ENCODE assay signal across 9 mouse cellular contexts in the genomic region with DNA sequence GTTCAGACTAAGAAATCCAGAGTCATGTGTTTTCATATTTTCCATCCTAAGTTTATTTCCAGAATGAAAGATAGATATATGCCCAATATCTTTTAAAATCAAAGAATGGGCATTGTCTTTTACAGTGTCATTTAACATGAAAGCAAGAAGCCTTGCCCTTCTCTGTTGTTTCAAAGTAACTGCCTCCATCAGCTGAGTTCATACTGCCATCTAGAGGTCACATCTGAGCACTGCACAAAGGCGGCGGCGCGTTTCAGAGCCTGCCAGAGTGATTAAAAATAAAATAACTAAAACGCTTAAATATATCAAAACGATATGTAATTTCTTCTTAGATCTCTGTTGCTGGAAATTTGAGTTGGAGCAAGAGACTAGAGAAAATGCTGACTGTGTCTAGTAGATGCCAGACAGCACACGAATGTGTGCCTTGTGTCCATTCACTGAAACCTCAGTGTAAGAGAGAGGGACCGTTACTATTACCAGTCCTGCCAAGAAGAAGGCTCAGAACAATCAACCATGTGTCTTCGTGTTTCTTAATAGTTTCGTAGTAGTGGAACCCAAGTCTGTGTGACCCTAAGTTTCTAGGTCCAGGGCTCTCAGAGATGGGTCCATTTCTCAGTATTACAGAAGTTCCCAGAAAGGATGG.
DNase-seq lines count a peak whose midpoint lies in the region; ATAC-seq and TF ChIP-seq lines count a peak whose summit lies in the region.
"Had no signal": no experiment of that assay in that cellular context is flagged by ENCODE, and none has a peak within 500 bp of the region (broad histone marks: within the 10 kb centered on the region; RNA-seq: fewer than 3 reads in every experiment).

No protein-coding gene starts in this region.

- no peaks in the 10 kb centered on the region for H3K36me3 ChIP-seq in kidney, embryonic 15.5 days
- H3K36me3 ChIP-seq in forebrain, embryonic 10.5 days (replicated peaks) = no peaks in the 10 kb centered on the region
- H3K36me3 ChIP-seq in hindbrain, embryonic 12.5 days = no peaks in the 10 kb centered on the region
- no peaks in the 10 kb centered on the region for H3K36me3 ChIP-seq in midbrain, embryonic 15.5 days (replicated peaks)
- H3K36me3 ChIP-seq: embryonic facial prominence, embryonic 12.5 days had no signal

- no peaks in the 10 kb centered on the region for H3K9me3 ChIP-seq in kidney, embryonic 15.5 days (replicated peaks)
- H3K9me3 ChIP-seq in forebrain, embryonic 10.5 days = no peaks in the 10 kb centered on the region
- H3K9me3 ChIP-seq in hindbrain, embryonic 12.5 days (replicated peaks) = no peaks in the 10 kb centered on the region
- no peaks in the 10 kb centered on the region for H3K9me3 ChIP-seq in midbrain, embryonic 15.5 days
- H3K9me3 ChIP-seq: embryonic facial prominence, embryonic 12.5 days had no signal

- no peak overlapping the region for H3K9ac ChIP-seq in kidney, embryonic 15.5 days
- H3K9ac ChIP-seq in hindbrain, embryonic 12.5 days = no peak overlapping the region
- no peak overlapping the region for H3K9ac ChIP-seq in midbrain, embryonic 15.5 days
- H3K9ac ChIP-seq: embryonic facial prominence, embryonic 12.5 days had no signal

- no peaks in the 10 kb centered on the region for H3K4me1 ChIP-seq in kidney, embryonic 15.5 days
- no peaks in the 10 kb centered on the region for H3K4me1 ChIP-seq in bone marrow macrophage, adult 2 months (ENCODE audit: control insufficient read depth, insufficient read depth, low read length)
- H3K4me1 ChIP-seq in forebrain, embryonic 10.5 days = no peaks in the 10 kb centered on the region
- H3K4me1 ChIP-seq in hindbrain, embryonic 12.5 days = no peaks in the 10 kb centered on the region
- no peaks in the 10 kb centered on the region for H3K4me1 ChIP-seq in midbrain, embryonic 15.5 days
- H3K4me1 ChIP-seq: embryonic facial prominence, embryonic 12.5 days had no signal

- no peak for ATAC-seq in kidney, embryonic 15.5 days (replicated peaks; ENCODE audit: low FRiP score)
- ATAC-seq in hindbrain, embryonic 12.5 days (ENCODE audit: low FRiP score) = peak; percentile 13; the same call in 1 of the 2 replicates
- peak; percentile 56; the same call in 1 of the 2 replicates for ATAC-seq in midbrain, embryonic 15.5 days (replicated peaks)

- 25% methylated on average over 10 of the region's 10 CpGs for WGBS in kidney, embryonic 15.5 days
- 29% methylated on average over 10 of the region's 10 CpGs for WGBS in forebrain, embryonic 10.5 days
- 27% methylated on average over 10 of the region's 10 CpGs for WGBS in hindbrain, embryonic 12.5 days
- 24% methylated on average over 10 of the region's 10 CpGs for WGBS in midbrain, embryonic 15.5 days

- H3K27ac ChIP-seq in kidney, embryonic 15.5 days = no peak overlapping the region
- H3K27ac ChIP-seq in bone marrow macrophage, adult 2 months (ENCODE audit: insufficient read depth, low read depth, low read length) = no peak overlapping the region
- no peak overlapping the region for H3K27ac ChIP-seq in forebrain, embryonic 10.5 days
- no peak overlapping the region for H3K27ac ChIP-seq in hindbrain, embryonic 12.5 days
- no peak overlapping the region for H3K27ac ChIP-seq in midbrain, embryonic 15.5 days
- H3K27ac ChIP-seq: embryonic facial prominence, embryonic 12.5 days had no signal

- no peaks in the 10 kb centered on the region for H3K27me3 ChIP-seq in kidney, embryonic 15.5 days
- no peaks in the 10 kb centered on the region for H3K27me3 ChIP-seq in forebrain, embryonic 10.5 days (ENCODE audit: poor library complexity, severe bottlenecking)
- no peaks in the 10 kb centered on the region for H3K27me3 ChIP-seq in hindbrain, embryonic 12.5 days
- no peaks in the 10 kb centered on the region for H3K27me3 ChIP-seq in midbrain, embryonic 15.5 days (replicated peaks)
- H3K27me3 ChIP-seq: embryonic facial prominence, embryonic 12.5 days had no signal

- no peak overlapping the region for H3K4me2 ChIP-seq in kidney, embryonic 15.5 days
- H3K4me2 ChIP-seq in hindbrain, embryonic 12.5 days (replicated peaks) = no peak overlapping the region
- no peak overlapping the region for H3K4me2 ChIP-seq in midbrain, embryonic 15.5 days
- H3K4me2 ChIP-seq: embryonic facial prominence, embryonic 12.5 days had no signal

- TF ChIP-seq CTCF in bone marrow macrophage, adult 2 months (IDR thresholded peaks at IDR 0.05; ENCODE audit: low read depth, low read length) = peak; percentile 85

- no peak for TF ChIP-seq POLR2A in bone marrow macrophage, adult 2 months (IDR thresholded peaks at IDR 0.05; ENCODE audit: borderline replicate concordance, low read depth, low read length)

- H3K4me3 ChIP-seq in kidney, embryonic 15.5 days (replicated peaks) = no peak overlapping the region
- no peak overlapping the region for H3K4me3 ChIP-seq in bone marrow macrophage, adult 2 months (ENCODE audit: insufficient read depth, low read length)
- H3K4me3 ChIP-seq in forebrain, embryonic 10.5 days = no peak overlapping the region
- H3K4me3 ChIP-seq in hindbrain, embryonic 12.5 days = no peak overlapping the region
- H3K4me3 ChIP-seq in midbrain, embryonic 15.5 days = no peak overlapping the region
- H3K4me3 ChIP-seq: embryonic facial prominence, embryonic 12.5 days had no signal

- peak; percentile 70 for DNase-seq in kidney, adult 18-20 months
- peak; percentile 61 for DNase-seq in forebrain, embryonic 10.5 days (ENCODE audit: extremely low spot score, low spot score)
- DNase-seq in left cerebral cortex, adult 18-20 months (ENCODE audit: low spot score in 2 of 2) = peak; percentile 71 to 72
- peak; percentile 27 for DNase-seq in testis, postnatal 14 days (ENCODE audit: low spot score)
